Mouse (Mus musculus) E14TG2a.4 (cell line): ENCODE measurements around the gene 2700049A03Rik.

Experiments
- CTCF ChIP-seq: conservative IDR thresholded peaks from 2 replicates; pipeline ENCODE4 v1.5.1; 2014; ENCODE audit warnings: low read length
- POU5F1 ChIP-seq: IDR thresholded peaks from 2 replicates; pipeline ENCODE4 v1.6.1; 2014; ENCODE audit warnings: low read length, borderline replicate concordance

DNA sequence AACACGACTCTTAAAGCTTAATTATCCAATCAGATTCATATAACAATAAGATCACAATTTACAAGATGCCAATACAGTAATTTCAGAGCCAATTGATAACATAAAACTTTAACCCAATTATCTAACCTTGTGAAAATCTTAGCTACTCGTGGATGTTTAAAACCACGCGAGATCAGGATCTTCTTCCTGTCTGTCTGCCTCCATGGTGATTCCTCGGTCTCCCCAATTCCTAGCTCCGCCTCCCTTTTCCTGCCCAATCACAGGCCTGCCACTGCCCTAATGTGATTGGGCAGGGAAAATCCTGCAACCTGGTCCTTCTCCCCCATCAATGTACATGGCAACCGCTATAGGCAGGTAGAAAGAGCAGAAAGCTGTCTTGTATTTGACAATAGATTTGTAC lies 132.7 kb downstream of the 2700049A03Rik start:
- no peak for TF ChIP-seq CTCF
- no peak for TF ChIP-seq POU5F1
